Mouse (Mus musculus) midbrain, embryonic 11.5 days (tissue): Measurements from ENCODE around the gene Exd2. TPM values are rescaled to one million over a fixed set of nuclear protein-coding genes. Genes with fewer than 3 reads are reported as not detected.

ENCODE experiments used
- ATAC-seq: fragments of 200-750 bp; cut with Nextera tagmentation; 2 replicates; pipeline ENCODE4 v1.8.0; 2017; ENCODE audit warnings: moderate TSS enrichment, moderate library complexity; ENCODE audit not compliant: low FRiP score
- DNase-seq: peaks from one replicate; pipeline ENCODE4 v3.0.0; 2015; ENCODE audit warnings: low spot score; ENCODE audit errors: missing footprints
- H3K27ac ChIP-seq: fragments of 300-500 bp; sonication (generic); 2 replicates; pipeline ENCODE4 v1.5.1; 2014; ENCODE audit warnings: low read depth, low read length
- H3K27me3 ChIP-seq: fragments of 300-500 bp; sonication (generic); 2 replicates; pipeline ENCODE4 v1.6.1; 2014; ENCODE audit warnings: mild to moderate bottlenecking, low read length, moderate library complexity, mixed read lengths; ENCODE audit not compliant: control insufficient read depth, insufficient read depth
- H3K36me3 ChIP-seq: fragments of 300-500 bp; sonication (generic); 2 replicates; pipeline ENCODE4 v1.6.1; 2014; ENCODE audit warnings: mild to moderate bottlenecking, low read length, moderate library complexity, mixed read lengths; ENCODE audit not compliant: control insufficient read depth, insufficient read depth
- H3K4me1 ChIP-seq: fragments of 300-500 bp; sonication (generic); 2 replicates; pipeline ENCODE4 v1.6.1; 2014; ENCODE audit warnings: low read length; ENCODE audit not compliant: control insufficient read depth, insufficient read depth
- H3K4me2 ChIP-seq: fragments of 300-500 bp; sonication (generic); 2 replicates; pipeline ENCODE4 v1.6.1; 2014; ENCODE audit warnings: mild to moderate bottlenecking, moderate library complexity
- H3K4me3 ChIP-seq: fragments of 300-500 bp; sonication (generic); 2 replicates; pipeline ENCODE4 v1.5.1; 2014; ENCODE audit warnings: low read depth, low read length
- H3K9ac ChIP-seq: fragments of 300-500 bp; sonication (generic); 2 replicates; pipeline ENCODE4 v1.6.1; 2014; ENCODE audit warnings: low read length
- H3K9me3 ChIP-seq: fragments of 300-500 bp; sonication (generic); 2 replicates; pipeline ENCODE4 v1.6.1; 2016; ENCODE audit warnings: low read length; ENCODE audit not compliant: control insufficient read depth
- WGBS: fragments of 180-500 bp; shearing (Covaris S2); extraction: QIAGEN DNeasy Blood & Tissue Kit; methylation state at CpG from one replicate; pipeline ENCODE4 v1.1.7; 2014; 5-methylcytosine and 5-hydroxymethylcytosine counted together
- polyA plus RNA-seq: library from polyadenylated mRNA; unstranded; fragments of >200 nt; fragmentation: Nextera tagmentation; extraction: Ambion mirVana; gene quantifications from 2 replicates; pipeline ENCODE4 v1.2.1, GENCODE M21; 2014

Exd2 gene
- polyA plus RNA-seq, 1 experiment from 2014 or later = 40.3 TPM

DNA sequence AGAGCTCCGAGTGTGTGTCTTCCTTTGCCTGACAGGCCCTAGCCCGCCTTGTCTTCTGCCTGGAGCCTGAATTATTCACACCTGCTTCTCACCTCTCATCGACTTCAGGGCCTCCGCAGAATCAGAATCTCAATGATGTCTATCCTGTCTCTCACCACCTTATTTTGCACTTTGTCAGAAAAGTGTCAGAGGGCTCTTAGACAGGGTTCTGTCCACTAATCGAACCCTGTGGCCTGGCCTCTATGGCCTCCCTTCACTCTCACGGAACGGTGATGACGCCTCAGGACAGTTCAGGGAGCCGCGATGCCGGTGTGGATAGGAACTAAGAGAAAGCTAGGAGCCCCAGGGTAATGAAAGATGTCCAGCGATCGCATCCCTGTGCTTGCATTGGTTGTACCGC lies 55.1 kb downstream of the Exd2 start, which contains the start of gene Galnt16:
TSS of gene Galnt16 (plus strand) at position 301 of the 400 bp plus-strand sequence.
- ATAC-seq = 0 out of 2 replicates have a peak, but pooled peaks have one; percentile 2
- peak within 1 kb of the TSS; percentile 89 for H3K27ac ChIP-seq
- WGBS = 5% methylated on average over 14 of the region's 14 CpGs
- no peaks in the 10 kb centered on the region for H3K36me3 ChIP-seq
- H3K4me3 ChIP-seq = peak within 1 kb of the TSS; percentile 55
- H3K4me1 ChIP-seq = peaks cover 19% of the 10 kb centered on the region
- H3K9ac ChIP-seq = peak within 1 kb of the TSS; percentile 86
- no peak for DNase-seq
- H3K27me3 ChIP-seq = peaks cover 13% of the 10 kb centered on the region
- no peaks in the 10 kb centered on the region for H3K9me3 ChIP-seq
- H3K4me2 ChIP-seq = peak within 1 kb of the TSS; percentile 91

DNA sequence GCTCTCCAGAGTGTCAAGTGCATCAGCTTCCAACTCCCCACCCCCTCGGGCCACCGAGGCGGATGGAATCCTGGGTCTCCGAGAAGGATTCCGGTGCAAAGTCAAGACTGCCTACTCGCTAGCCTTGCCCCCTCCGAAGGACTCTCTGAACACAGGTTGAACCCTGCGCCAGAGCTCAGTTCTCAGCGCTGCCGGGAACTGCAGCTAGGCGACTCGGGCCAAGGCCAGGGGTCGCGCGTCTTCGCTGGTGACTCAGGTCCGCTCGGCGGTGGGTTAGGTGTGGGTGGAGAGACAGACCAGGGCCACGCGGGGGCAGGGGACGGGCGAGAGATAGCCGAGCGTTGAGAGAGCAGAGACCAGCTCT lies 55.5 kb downstream of the Exd2 start:
- Histone ChIP-seq H3K9me3 (no peaks in the 10 kb centered on the region), H3K9ac (peak overlapping the region; percentile 86), H3K4me3 (peak overlapping the region; percentile 55), H3K36me3 (no peaks in the 10 kb centered on the region), H3K4me1 (peaks cover 19% of the 10 kb centered on the region), H3K27me3 (peaks cover 13% of the 10 kb centered on the region), H3K4me2 (peak overlapping the region; percentile 91), H3K27ac (peak overlapping the region; percentile 89)
- ATAC-seq = peak; percentile 56
- WGBS = under 1% methylated on average over 25 of the region's 25 CpGs
- DNase-seq = peak; percentile 97

DNA sequence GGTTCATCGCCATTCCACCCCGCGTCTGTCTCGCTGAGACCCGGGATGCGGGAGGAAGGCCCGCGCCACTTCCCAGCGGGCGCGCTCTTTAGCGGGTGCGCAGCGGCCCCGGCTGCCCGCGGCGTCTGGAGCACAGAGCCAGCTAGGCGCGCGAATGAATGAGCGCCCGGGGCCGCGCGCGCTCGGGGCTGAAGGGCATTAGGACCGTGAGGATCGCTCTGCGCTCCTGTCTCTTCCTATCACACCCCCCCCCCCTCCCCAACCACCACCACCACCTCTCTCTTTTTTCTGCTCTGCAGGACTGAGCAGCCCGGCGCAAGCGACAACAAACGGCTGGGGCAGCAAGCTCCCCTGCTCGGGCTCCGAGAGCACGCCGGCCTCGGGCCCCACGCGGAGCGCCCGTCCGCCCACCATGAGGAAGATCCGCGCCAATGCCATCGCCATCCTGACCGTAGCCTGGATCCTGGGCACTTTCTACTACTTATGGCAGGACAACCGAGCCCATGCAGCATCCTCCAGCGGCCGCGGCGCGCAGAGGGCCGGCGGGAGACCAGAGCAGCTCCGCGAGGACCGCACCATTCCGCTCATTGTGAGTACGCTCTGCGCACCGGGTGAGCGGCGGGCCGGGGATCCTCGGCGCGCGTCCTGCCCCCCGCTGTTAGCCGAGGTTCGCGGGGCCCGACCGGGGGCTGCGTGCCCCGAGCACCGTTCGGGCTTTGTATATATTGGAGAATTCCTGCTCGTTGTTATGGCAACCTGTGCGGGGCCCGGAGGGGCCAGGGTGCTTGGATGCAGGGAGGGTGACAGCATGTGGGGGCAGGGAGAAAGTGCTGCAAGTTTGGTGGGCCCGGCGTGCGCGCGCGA lies 56.1 kb downstream of the Exd2 start:
- peak overlapping the region; percentile 91 for H3K4me2 ChIP-seq

DNA sequence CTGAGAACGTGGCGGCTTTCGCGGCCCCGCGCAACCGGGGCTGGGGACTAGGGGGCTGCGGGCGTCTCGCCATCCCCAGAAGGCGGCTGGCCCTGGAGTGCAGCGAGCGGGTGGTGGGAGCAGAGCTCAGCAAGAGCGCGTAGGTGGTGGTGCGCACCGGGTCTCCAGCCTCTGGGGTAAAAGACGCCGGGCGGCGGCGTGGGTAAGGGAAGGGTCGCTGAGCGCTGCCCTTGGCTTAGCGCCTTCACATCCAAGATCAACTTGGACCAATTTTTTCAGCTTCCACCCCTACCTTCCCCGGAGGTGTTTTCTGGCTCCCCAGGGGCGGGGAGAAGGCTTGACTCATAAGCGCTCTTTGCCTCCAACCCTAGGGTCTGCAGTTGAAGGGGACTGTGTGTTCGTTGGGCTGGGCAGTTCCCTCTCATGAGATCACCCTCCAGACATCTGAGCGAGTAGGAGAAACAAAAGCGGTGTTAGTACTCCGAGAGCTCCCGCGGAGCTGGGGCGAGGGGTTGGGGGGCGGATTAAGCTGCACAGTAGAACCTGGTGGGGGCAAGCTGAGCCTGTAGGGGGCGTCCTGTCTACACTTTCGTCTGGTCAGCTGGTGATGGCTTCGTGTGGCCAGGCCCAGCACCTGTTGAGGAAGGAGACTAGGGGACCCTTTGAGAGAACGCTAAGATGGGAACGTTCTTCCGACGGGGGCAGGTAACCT lies 56.9 kb downstream of the Exd2 start:
- H3K9me3 ChIP-seq = no peaks in the 10 kb centered on the region
- peak; percentile 61 for ATAC-seq
- no peaks in the 10 kb centered on the region for H3K36me3 ChIP-seq
- H3K27ac ChIP-seq = peak overlapping the region; percentile 89
- H3K4me2 ChIP-seq = peak overlapping the region; percentile 91
- peak overlapping the region; percentile 86 for H3K9ac ChIP-seq
- peaks cover 13% of the 10 kb centered on the region for H3K27me3 ChIP-seq
- H3K4me3 ChIP-seq = peak overlapping the region; percentile 55
- peaks cover 28% of the 10 kb centered on the region for H3K4me1 ChIP-seq
- WGBS = under 1% methylated on average over 40 of the region's 43 CpGs
- DNase-seq = peak; percentile 98

More for the DNA sequence above, 56.1 kb downstream of the Exd2 start:
- ATAC-seq (peak; percentile 82), DNase-seq (peak; percentile 98)
- Histone ChIP-seq H3K4me3 (peak overlapping the region; percentile 55), H3K9me3 (no peaks in the 10 kb centered on the region), H3K36me3 (no peaks in the 10 kb centered on the region), H3K27ac (peak overlapping the region; percentile 89), H3K4me1 (peaks cover 23% of the 10 kb centered on the region), H3K27me3 (peaks cover 13% of the 10 kb centered on the region), H3K9ac (peak overlapping the region; percentile 86)
- under 1% methylated on average over 89 of the region's 90 CpGs for WGBS

DNA sequence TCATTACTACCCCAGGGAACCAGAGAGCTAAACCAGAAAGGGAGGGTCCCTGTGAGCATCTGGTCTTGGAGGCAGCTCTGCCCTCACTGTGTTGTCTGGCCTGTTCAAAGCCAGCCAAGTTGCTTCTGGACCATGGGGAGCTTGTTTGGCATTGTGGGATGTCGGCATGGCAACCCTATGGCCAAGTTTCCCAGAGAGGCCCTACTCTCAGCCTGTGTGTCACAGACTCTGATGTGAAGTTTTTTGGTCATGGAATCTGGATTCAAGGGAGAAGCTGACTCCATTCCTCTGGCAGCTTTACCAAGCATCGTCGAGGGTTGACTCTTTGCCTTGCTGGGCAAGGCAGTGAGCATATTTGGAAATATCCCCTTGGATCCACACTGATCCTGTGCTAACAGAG lies 59.1 kb downstream of the Exd2 start:
- DNase-seq (no peak), ATAC-seq (no peak)
- Histone ChIP-seq H3K27me3 (peaks cover 11% of the 10 kb centered on the region), H3K9ac (no peak overlapping the region), H3K27ac (no peak overlapping the region), H3K4me2 (no peak overlapping the region), H3K4me1 (peaks cover 36% of the 10 kb centered on the region), H3K9me3 (no peaks in the 10 kb centered on the region), H3K36me3 (no peaks in the 10 kb centered on the region), H3K4me3 (no peak overlapping the region)
- 69% methylated on average over 3 of the region's 3 CpGs for WGBS

DNA sequence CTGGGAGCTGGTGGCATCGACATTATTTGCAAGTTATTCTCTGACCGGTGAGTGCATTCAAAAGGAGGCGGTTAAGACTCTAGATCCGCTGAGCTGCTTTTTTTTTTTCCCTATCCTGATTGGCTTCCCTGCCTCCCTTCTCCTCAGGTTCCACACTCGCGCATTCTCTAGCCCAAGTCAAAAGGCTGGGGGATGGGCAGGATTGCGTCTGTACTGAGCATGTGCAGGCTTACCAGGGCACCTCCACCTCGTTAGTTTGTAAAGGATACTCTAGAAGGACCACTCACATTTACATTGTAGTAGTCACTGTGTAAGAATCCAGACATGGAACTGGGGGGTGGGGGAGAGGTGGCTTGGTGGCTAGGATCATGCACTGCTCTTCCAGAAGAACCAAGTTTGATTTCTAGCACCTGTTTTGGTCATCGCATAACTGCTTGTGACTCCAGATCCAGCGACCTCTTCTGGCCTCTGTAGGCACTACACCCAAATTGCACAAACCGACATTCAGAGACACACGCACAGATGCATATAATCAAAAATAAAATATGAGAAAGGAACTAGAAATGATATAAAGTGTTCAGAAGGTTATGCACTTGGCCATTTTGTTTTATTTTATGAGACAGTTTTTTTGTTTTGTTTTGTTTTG lies 61.5 kb downstream of the Exd2 start:
- peaks cover 29% of the 10 kb centered on the region for H3K4me1 ChIP-seq
- no peaks in the 10 kb centered on the region for H3K9me3 ChIP-seq
- ATAC-seq (no peak), DNase-seq (no peak)
- H3K4me2 ChIP-seq = no peak overlapping the region
- no peak overlapping the region for H3K4me3 ChIP-seq
- H3K36me3 ChIP-seq = no peaks in the 10 kb centered on the region
- 26% methylated on average over 12 of the region's 12 CpGs for WGBS
- H3K9ac ChIP-seq = no peak overlapping the region
- no peak overlapping the region for H3K27ac ChIP-seq
- H3K27me3 ChIP-seq = no peaks in the 10 kb centered on the region

DNA sequence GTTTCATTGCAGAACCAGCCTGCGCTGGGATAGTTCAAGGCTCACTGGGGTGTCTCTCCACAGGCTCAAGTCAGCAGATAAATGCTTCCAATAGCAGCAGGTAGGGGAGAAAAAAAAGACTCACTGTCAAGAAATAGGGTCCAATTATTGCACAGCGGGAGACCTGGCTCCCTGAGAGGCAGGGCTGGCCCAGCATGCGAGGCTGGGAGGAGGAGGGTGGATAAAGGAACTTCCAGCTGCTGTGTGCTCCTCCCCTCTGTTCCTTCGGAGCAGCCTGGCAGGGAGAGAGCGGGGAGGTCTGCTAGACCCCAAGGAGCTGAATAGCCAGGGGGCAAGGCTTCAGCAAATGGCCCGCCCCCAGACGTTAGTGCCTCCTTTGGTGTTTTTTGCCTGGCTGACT lies 62.6 kb downstream of the Exd2 start:
- no peak overlapping the region for H3K4me3 ChIP-seq
- H3K36me3 ChIP-seq = no peaks in the 10 kb centered on the region
- peak; percentile 85 for DNase-seq
- H3K27me3 ChIP-seq = no peaks in the 10 kb centered on the region
- WGBS = 4% methylated on average over 7 of the region's 7 CpGs
- H3K9me3 ChIP-seq = no peaks in the 10 kb centered on the region
- no peak overlapping the region for H3K4me2 ChIP-seq
- no peak overlapping the region for H3K27ac ChIP-seq
- ATAC-seq = no peak
- peaks cover 23% of the 10 kb centered on the region for H3K4me1 ChIP-seq
- peak overlapping the region; percentile 14; the same call in 1 of the 2 replicates for H3K9ac ChIP-seq

DNA sequence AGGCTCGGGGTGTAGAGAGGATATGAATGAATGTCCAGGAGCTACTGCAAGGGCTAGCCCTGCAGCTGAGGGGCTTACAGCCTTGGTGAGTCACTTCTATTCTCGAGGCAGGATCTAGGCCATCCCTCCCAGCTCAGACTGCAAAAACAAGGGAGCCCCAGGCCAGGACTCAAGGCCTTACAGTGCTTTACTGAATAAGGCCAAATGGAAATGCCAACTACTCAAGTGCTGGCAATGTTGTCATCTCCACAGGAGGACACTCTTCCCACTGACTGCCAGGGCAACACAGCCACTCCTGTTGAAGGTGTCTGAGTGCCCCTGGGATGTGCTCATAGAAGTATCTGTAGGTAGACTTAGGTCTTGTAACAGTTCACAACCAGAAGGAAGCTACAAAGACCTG lies 63.6 kb downstream of the Exd2 start:
- H3K4me2 ChIP-seq = no peak overlapping the region
- no peak for DNase-seq
- no peak overlapping the region for H3K9ac ChIP-seq
- H3K9me3 ChIP-seq = no peaks in the 10 kb centered on the region
- no peaks in the 10 kb centered on the region for H3K36me3 ChIP-seq
- H3K4me1 ChIP-seq = peaks cover 21% of the 10 kb centered on the region
- no peak for ATAC-seq
- H3K27ac ChIP-seq = no peak overlapping the region
- H3K27me3 ChIP-seq = no peaks in the 10 kb centered on the region
- H3K4me3 ChIP-seq = no peak overlapping the region
- 60% methylated on average over 2 of the region's 2 CpGs for WGBS
